Mouse (Mus musculus): ENCODE measurements around the gene Slc29a4. TPM values are rescaled to one million over a fixed set of nuclear protein-coding genes. Genes with fewer than 3 reads are reported as not detected.

Slc29a4 gene
- polyA plus RNA-seq, 1 experiment from 2014 or later: not detected

DNA sequence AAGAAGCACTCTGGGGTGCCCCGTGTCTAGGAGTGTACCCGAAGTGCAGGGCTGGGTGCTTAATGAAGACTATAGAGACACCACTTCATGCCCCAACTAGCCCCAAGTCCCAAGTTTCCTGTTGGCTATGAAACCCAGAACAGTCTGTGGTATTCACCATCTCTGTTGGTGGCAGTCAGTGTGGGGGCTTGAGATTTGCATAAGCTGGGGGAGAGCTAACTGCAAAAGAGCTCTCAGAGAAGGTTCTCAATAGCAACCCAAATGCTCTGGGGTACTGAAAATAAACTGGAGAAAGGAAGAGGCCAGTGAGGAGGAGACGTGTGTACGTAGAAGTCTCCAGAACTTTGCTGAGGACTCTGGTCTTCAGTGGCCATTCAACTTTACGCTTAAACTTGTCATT lies 9.8 kb upstream of the Slc29a4 start:
- no peaks in the 10 kb centered on the region for H3K79me2 ChIP-seq (ENCODE audit: inconsistent target)
- no peak overlapping the region for H3K27ac ChIP-seq
- no peak overlapping the region for H3K4me3 ChIP-seq (ENCODE audit: inconsistent target)
- 91% methylated on average over 5 of the region's 5 CpGs for WGBS (ENCODE audit: missing documents)
- H3K36me3 ChIP-seq (ENCODE audit: inconsistent target): no peaks in the 10 kb centered on the region

DNA sequence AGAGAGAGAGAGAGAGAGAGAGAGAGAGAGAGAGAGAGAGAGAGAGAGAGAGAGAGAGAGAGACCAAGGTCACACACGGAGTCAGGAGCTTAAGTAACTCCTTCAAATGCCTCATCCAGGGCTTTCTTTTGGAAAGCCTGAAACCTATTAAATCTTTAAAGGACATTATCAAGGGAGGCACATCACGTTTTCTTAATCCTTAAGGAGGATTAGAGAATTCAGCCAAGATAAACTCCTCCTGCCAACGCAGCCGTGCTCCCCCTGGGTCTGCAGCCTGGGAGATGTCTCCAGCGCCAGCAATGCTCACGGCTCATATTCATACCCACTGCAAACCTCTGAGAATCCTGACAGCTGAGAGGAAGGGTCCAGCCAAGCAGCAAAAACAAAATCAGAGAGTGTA lies 3.4 kb upstream of the Slc29a4 start:
- Histone ChIP-seq H3K79me2 (ENCODE audit: inconsistent target) (no peaks in the 10 kb centered on the region), H3K27ac (no peak overlapping the region), H3K4me3 (ENCODE audit: inconsistent target) (no peak overlapping the region), H3K36me3 (ENCODE audit: inconsistent target) (no peaks in the 10 kb centered on the region)
- WGBS (ENCODE audit: missing documents): 90% methylated on average over 6 of the region's 6 CpGs

DNA sequence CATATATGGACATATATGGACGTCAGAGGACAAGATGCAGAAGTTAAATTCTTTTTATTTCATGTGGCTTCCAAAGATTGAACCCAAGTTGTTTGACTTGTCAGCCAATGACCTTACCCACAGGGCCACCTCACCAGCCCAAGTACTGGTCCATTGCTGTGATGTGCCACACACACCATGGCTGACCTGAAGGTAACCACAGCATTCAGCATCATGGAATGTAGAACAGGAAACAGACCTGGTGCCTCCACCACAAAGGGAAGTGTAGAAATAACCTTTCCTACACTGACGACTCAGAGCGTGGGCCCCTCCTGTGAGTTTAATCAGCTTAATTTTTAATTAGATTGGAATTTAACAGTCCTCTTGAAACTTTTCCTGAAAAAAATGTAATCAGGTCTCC lies 2.0 kb upstream of the Slc29a4 start:
- Histone ChIP-seq H3K36me3 (ENCODE audit: inconsistent target) (no peaks in the 10 kb centered on the region), H3K4me3 (ENCODE audit: inconsistent target) (no peak overlapping the region), H3K79me2 (ENCODE audit: inconsistent target) (no peaks in the 10 kb centered on the region), H3K27ac (no peak overlapping the region)
- 23% methylated on average over 3 of the region's 3 CpGs for WGBS (ENCODE audit: missing documents)

DNA sequence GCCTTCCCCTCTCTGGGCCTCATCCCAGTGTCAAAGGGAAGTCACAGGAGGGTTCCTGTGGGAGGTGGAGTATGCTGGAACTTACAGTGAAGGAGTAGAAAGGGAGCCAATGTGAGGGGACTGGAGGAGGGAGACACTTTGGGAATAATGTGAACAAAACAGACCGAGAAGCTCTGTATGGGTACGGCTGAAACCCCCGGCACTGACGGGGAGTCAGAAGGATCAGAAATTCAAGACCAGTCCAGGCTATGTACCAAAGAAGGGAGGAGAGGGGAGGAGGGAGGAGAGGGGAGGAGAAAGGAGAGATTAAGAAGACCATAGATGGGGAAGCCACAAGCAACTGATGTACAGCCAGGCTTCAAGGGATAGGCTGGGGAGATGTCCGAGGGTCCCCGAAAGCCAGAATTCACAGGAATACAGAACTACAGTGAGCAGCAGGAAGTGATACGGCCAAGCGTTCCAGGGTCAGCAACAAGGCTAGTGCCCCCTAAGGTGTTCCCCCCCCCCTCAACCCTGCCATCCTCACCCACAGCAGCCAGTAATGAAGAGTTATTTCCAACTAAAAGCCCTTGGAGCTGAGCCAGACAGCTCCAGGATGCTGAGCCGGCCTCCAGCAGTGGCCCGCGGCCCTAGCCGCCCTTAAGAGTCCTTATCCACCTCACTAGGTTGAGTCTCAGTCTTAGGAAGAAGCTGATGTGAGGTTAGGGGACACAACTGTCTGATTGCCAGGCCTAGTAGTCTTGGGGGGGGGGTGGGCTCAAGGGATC lies 842 bp downstream of the Slc29a4 start:
- H3K4me3 ChIP-seq (ENCODE audit: inconsistent target): no peak overlapping the region
- no peak overlapping the region for H3K27ac ChIP-seq
- 80% methylated on average over 12 of the region's 12 CpGs for WGBS (ENCODE audit: missing documents)
- no peaks in the 10 kb centered on the region for H3K36me3 ChIP-seq (ENCODE audit: inconsistent target)
- H3K79me2 ChIP-seq (ENCODE audit: inconsistent target): no peaks in the 10 kb centered on the region

DNA sequence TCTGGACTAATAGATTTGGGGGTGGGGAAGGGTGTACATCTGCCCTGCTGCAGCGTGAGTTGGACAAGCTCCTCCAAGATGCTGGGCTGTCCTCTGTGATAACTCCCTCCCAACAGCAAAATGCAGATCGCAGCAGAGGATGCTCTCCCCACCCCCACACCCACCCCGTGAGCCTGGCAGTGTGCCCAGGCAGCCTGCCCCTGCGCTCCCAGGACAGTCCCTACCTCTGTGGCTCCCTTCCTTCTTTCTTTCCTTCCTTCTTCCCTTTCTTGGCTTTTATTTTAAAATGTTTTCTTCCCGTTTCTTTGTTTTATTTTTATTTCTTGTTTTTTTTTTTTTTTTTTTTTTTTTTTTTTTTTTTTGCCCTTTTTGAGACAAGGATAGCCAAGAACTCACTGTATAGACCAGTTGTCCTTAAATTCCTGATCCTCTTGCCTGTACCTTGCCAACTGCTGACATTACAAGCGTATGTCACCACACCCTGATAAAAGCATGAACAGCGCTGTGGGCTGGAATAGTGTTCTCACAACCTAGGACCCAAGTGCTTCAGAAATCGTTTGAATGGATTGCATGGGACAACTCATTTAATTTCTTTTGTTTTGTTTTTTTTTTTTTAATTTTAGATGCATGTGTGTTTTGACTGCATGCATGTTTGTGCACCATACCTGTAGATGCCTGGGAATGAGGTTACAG lies 1.6 kb downstream of the Slc29a4 start:
- Histone ChIP-seq H3K36me3 (ENCODE audit: inconsistent target) (no peaks in the 10 kb centered on the region), H3K4me3 (ENCODE audit: inconsistent target) (no peak overlapping the region), H3K79me2 (ENCODE audit: inconsistent target) (no peaks in the 10 kb centered on the region), H3K27ac (no peak overlapping the region)
- 49% methylated on average over 7 of the region's 8 CpGs for WGBS (ENCODE audit: missing documents)

DNA sequence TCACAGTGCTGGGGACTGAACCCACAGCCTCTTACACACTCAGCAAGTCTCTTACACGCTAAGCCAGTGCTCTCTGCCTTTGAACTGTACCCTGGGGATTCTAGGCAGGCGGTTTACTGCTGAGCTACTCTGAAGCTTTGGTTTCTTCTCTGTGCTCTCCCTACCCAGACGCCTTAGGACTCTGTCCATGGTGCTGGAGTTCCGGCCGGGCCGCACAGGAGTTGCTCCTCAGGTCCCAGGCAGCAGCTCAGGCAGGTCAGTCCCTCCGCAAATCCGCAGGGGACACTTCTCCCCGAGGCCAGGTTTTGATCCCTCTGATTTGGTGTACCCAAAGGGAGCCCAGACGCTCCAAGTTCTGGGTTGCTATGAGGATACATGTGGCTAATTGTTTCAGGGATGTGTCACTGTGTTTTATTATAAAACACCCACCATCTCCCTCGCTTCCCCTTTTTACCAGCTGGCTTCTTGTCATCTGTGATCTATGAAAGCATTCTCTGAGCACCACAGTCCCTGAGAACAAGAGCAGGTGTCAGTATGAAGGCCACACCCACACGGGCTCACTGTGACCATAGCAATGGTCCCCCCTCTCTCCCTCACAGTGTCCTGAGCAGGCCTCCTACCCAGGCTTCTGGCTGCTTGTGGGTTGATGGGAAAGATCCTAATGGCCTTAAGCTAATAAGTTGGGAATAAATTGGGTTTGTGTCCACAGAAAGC lies 2.5 kb downstream of the Slc29a4 start:
- Histone ChIP-seq H3K27ac (no peak overlapping the region), H3K36me3 (ENCODE audit: inconsistent target) (no peaks in the 10 kb centered on the region), H3K79me2 (ENCODE audit: inconsistent target) (no peaks in the 10 kb centered on the region), H3K4me3 (ENCODE audit: inconsistent target) (no peak overlapping the region)
- WGBS (ENCODE audit: missing documents): 4% methylated on average over 12 of the region's 12 CpGs

DNA sequence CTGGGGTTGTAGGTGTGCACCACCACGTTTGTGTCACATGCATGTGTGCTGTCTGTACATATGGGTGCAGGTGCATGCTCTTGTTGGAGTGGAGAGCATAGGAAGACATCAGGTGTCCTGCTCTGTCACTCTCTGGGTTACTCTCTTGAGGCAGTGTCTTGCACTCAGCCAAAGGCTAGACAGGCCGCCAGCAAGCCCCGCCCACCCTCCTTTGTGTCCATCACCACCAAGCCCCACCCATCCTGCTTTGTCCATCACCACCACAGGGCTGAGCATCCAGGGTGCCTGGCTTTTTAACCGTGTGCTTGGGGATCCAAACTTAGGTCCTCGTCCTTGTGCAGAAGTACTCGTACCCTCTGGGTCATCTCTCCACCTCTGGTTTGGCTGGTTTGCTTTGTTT lies 3.9 kb downstream of the Slc29a4 start:
- H3K27ac ChIP-seq: no peak overlapping the region
- H3K4me3 ChIP-seq (ENCODE audit: inconsistent target): no peak overlapping the region
- WGBS (ENCODE audit: missing documents): 43% methylated on average over 6 of the region's 6 CpGs
- no peaks in the 10 kb centered on the region for H3K36me3 ChIP-seq (ENCODE audit: inconsistent target)
- no peaks in the 10 kb centered on the region for H3K79me2 ChIP-seq (ENCODE audit: inconsistent target)

DNA sequence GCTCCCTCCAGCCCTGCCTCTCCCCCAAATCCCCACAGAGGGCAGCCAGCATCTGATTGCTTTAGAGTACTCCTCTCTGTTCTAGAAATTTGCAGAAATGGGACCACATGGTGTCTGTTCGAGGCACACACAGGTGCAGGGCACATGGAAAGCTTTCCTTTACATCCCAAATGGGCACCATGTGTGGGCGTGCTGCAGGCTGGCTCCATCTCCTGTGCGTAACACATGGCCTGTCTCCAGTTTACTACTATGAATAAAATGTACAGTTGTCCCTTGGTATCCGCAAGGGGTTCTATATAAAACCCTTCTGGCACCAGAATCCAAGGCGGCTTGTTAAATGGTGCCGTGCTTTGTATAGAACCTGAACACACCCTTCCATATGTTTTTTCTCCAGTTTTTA lies 4.6 kb downstream of the Slc29a4 start:
- no peaks in the 10 kb centered on the region for H3K36me3 ChIP-seq (ENCODE audit: inconsistent target)
- no peaks in the 10 kb centered on the region for H3K79me2 ChIP-seq (ENCODE audit: inconsistent target)
- H3K4me3 ChIP-seq (ENCODE audit: inconsistent target): no peak overlapping the region
- 86% methylated on average over 6 of the region's 6 CpGs for WGBS (ENCODE audit: missing documents)
- H3K27ac ChIP-seq: no peak overlapping the region

DNA sequence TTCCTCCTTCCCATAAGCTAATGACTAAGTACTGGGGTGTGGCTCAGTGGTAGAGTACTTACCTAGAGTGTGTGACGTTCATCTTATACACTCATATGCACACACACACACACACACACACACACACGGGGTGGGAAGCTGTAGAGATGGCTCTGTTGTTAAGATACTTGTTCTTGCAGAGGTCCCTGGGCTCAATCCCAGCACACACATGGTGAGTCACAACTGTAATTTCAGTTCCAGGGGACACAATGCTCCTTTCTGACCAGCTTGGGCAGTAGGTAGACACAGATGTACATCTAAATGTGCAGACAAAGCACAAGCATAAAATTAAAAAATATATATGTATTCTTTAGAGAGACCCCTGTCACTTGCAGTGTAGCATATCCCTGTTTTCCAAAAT lies 5.4 kb downstream of the Slc29a4 start:
- Histone ChIP-seq H3K79me2 (ENCODE audit: inconsistent target) (no peaks in the 10 kb centered on the region), H3K36me3 (ENCODE audit: inconsistent target) (no peaks in the 10 kb centered on the region), H3K4me3 (ENCODE audit: inconsistent target) (no peak overlapping the region), H3K27ac (no peak overlapping the region)
- 67% methylated on average over 2 of the region's 2 CpGs for WGBS (ENCODE audit: missing documents)

DNA sequence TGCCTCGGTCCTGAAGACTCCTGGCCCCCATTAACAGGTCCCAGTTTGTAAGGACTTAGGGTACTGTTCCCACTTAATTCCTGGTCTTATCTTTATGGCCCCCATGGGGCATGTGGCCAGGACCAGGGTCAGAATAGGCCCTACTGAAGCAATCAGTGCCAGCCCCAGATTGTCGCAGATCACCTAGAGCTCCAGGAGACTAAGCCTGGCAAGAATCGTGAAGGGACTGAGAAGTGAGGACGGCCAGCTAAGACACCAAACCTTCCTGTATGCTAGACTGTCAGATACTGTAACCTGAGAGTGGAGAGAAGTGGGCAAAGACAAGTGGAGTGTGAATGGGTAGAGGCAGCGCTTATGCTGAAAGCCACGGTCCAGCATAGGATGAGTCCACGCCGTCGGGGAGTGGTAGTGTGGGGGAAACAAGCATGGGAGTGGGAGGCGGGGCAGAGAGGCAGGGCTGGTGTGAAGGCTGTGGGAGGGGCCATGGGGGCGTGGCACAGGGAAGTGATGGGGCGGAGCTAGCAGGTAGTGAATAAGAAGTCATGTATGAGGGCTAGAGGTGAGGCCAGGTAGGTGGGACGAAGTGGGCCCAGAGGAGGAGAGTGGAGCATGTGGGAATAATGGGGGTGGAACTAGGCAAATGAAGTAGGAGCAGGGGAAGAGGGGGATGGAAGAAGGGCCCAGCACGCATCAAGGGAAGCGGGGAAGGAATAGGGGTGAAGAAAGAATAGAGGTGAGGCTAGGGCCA lies 8.7 kb downstream of the Slc29a4 start:
- no peaks in the 10 kb centered on the region for H3K79me2 ChIP-seq (ENCODE audit: inconsistent target)
- 11% methylated on average over 15 of the region's 15 CpGs for WGBS (ENCODE audit: missing documents)
- no peak overlapping the region for H3K4me3 ChIP-seq (ENCODE audit: inconsistent target)

DNA sequence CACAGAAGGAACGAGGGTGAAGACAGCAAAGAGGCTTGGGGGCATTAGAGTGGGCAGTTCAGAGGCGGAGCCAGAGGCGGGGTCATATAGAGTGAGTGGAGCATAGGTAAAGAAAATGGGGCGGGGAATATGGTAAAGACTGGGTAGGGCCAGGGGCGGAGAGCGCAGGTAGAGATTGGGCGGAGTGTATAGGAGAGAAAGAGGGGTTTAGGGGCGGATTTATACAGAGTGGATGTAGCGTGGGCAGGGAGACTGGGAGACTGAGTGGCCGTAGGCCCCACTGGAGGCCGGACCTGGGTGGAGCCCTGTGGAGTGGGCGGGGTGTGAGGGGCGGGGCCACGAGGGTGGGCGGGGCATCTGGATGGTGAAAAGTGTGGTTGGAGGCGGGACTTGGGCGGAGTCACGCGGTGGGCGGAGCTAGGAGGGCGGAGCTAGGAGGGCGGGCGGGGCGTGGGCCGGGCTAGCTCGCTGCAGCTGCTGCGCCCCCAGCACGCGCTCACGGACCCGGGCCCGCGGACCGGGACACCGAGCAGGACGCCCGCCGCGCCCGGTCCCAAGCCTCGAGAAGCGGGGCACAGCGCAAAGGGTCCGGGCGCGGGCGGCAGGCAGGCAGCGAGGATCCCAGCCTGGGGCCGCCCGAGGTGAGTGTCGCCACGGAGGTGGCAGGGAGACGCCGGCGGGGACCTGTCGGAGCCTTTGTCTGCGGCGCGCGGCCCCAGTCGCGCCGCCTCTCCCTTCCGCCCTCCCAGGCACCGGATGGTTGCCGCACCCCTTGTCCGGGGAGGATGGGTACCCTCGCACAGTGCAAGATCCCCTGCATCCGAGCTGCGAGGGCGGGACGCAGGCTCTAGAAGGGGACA lies 9.6 kb downstream of the Slc29a4 start:
- H3K4me3 ChIP-seq (ENCODE audit: inconsistent target): no peak overlapping the region
- H3K27ac ChIP-seq: no peak overlapping the region
- no peaks in the 10 kb centered on the region for H3K79me2 ChIP-seq (ENCODE audit: inconsistent target)
- WGBS (ENCODE audit: missing documents): 3% methylated on average over 57 of the region's 72 CpGs
- H3K36me3 ChIP-seq (ENCODE audit: inconsistent target): no peaks in the 10 kb centered on the region

More for the DNA sequence above, 8.7 kb downstream of the Slc29a4 start:
- Histone ChIP-seq H3K36me3 (ENCODE audit: inconsistent target) (no peaks in the 10 kb centered on the region), H3K27ac (no peak overlapping the region)

DNA sequence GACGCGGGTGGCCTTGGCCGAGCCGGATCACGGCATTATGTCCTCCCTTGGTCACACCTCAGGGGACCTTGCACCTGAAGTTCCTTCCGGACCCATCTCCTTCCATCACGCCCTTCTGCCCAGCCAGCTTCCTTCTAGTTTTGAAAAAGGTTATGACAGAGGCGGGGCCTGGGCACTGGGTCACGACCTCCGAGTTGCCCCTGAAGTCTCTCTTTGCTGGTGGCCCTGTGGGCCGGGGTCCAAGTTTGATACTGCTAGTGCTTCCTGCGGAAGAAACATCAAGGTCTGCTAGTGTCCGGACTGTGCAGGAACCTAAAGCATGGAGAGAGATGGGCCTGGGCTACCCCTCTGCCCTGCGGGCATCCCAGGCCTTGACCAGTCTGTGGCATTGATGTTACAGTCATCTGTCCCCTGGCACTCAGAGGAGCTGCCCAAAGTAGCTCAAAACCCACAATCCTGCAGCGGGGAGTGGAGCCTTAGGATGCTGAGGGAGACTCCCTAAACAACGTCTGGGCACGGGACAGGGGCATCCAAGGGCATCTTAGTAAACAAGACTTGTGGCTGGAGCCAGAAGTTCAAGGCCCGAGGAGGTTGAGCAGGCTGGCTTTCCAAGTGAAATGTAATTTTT lies 10.3 kb downstream of the Slc29a4 start:
- WGBS (ENCODE audit: missing documents): 21% methylated on average over 18 of the region's 18 CpGs
- no peaks in the 10 kb centered on the region for H3K36me3 ChIP-seq (ENCODE audit: inconsistent target)
- H3K4me3 ChIP-seq (ENCODE audit: inconsistent target): no peak overlapping the region
- no peaks in the 10 kb centered on the region for H3K79me2 ChIP-seq (ENCODE audit: inconsistent target)
- no peak overlapping the region for H3K27ac ChIP-seq

DNA sequence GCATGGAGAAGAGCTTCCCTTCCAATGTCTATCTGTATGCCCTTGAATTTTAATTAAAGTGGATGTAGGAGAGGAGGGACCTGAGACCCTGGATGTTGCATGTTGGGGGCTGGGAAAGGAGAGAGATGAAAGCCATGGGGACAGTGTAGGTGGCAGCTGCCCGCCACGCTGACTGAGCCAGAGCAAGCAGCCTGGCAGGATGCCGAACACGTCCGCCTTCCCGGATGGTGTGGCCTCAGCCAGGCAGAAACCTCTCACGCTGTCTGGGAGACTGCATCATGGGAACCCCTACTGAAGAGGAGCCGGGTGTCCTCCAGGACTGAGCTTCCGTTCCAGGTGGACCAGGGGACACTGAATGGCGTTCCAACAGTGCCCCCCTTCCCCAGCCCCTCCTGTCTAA lies 11.3 kb downstream of the Slc29a4 start:
- no peaks in the 10 kb centered on the region for H3K79me2 ChIP-seq (ENCODE audit: inconsistent target)
- no peak overlapping the region for H3K27ac ChIP-seq
- no peaks in the 10 kb centered on the region for H3K36me3 ChIP-seq (ENCODE audit: inconsistent target)
- H3K4me3 ChIP-seq (ENCODE audit: inconsistent target): no peak overlapping the region
- 89% methylated on average over 8 of the region's 10 CpGs for WGBS (ENCODE audit: missing documents)
